Mouse (Mus musculus): ENCODE results near the gene Tuba4a.

Gene Tuba4a

DNA sequence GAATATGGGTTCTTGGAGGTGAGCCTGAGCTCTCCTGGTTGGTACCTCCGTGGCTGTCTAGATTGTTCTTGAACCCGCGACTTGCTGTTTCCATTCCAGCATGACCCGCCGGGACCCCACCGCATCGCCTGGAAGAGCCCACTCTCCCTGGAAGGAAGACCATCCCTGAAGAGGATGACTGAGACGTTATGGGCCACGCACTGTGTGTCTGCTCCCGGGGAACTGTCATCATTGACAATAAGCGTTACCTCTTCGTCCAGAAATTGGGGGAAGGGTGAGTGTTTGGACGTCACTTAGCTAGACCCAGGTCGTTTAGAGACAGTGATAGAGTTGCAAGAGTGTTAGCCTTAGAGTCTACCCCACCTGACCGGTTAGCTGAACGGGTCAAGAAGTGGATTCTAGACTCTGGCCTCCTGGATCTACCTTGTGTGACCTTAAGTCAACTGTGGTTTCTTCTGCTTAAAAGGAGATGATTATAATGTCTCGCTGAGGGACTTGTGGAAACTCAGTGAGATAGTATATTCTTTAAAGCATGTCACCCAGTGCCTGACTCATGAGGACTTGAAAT, 8.4 kb downstream of the Tuba4a start:
- no peak for DNase-seq (ENCODE audit: low spot score)

DNA sequence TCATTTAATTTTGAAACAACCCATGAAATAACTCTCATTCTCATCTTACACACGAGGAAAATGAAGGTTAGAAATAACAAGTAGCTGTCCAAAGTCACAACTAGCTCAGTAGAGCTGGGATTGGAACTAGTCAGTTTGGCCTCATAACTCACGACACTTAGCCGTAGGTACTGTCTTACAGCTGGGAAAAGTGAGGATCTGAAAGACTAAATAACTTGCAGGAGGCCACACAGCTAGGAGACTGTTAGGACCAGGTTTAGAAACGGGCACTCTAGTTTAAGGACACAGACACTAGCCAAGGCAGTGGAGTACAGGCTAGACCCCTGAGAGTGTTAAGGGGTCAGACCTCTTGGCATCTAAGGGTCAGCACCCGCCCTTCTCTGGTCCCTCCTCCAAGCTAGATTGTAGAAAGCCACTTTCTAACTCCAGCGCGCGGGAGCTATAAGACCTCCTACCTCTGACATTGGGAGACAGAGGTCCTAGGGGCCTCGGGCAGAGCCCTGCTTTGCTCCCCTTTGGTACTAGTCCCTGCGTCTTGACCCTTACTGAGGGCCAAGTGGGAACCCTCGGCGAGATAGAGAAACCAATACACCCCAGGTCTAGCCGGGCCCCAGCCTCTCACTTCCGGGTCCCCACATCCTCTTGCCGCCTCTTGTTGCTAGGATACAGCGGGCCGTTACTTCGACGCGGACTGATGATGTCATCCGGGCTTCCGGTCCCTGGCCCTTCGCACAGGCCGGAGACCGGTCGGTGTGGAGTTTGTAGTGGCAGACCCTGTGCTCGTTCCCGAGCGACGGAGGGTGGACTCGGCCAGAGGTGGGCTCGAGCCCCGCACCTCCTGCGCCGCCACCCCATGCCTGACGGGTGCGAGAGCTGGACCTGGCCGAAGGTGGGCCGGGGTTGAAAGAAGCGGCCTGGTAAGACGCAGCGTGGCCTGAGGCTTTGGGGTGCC, 9.3 kb downstream of the Tuba4a start, which contains the start of the genes Glb1l and Stk16:
Gene Glb1l (minus strand): TSS at position 678 of the 952 bp plus-strand sequence.
Gene Stk16 (plus strand): TSS at position 703 of the 952 bp plus-strand sequence.
- DNase-seq (ENCODE audit: low spot score), result peak; percentile 85

DNA sequence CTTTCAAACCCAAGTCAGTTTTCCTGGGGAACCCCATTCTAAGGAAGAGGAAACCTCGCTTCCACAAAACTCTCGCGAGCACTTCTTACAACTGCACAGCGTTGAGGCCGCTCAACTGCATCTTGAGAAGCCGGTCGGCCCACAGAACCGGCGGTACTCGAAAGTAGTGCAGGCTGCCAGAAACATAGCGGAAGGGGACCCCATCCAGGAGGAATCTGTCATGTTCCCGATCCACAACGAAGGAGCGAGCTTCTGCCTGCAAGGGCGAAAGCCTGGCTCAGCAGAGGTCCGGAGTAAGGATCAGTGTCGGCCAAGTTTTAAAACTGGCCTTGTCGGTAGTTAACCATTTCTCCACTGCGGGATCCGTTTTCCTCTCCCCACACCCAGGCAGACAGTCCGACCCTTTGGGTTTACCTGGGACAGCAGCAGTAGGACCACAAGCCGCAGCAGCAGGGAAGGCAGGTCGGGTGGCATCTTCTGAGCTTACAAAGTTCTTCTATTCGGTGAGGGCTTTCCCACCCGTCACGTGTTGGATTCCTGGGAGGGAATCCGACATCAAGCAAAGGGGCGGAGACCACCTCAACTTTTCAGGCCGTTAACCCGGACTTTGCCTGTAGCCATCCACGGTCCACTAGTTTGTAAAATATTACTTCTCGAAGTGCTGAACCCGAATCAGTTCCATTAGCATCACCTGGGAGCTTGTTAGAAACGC, 10.5 kb downstream of the Tuba4a start:
- DNase-seq (ENCODE audit: low spot score), result no peak

DNA sequence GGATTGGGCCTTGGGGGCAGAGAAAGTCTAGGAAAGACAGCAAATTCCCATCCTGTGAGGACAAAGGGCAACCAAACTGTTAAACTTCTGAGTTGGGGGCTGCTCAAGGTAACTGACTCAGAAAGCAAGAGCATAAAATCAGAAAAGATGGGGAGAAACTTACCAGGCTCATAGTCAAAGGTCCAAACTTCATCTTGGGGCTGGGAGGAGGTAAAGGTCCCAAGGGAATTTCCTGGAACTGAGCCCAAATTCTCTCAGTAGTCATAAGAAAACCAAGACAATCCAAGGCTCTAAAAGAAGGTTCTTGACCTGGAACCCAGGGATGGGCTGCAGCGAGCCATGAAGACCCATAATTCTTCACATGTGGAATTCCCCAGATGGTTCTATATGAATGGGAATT, 18.4 kb downstream of the Tuba4a start:
- DNase-seq (ENCODE audit: low spot score), result no peak

DNA sequence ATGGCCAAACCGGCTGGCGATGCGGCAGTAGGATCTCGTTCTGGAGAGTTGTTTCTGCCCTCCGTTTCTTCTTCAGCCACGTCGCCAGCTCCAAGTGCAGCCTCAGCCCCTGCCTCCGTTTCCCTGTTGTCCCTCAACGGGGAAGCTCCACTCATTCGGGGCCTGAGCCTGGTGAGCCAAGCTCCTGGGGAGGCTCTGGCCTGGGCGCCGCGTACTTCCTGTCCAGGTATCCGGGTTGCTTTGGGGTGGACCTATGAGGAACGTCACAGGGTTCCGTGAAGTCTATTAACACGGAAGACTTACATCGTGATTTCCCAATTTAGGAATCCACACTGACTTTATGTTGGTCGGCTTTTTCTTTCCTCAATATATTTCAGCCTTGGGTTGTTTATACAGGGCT, 27.2 kb downstream of the Tuba4a start:
- no peak for DNase-seq (ENCODE audit: low spot score)

DNA sequence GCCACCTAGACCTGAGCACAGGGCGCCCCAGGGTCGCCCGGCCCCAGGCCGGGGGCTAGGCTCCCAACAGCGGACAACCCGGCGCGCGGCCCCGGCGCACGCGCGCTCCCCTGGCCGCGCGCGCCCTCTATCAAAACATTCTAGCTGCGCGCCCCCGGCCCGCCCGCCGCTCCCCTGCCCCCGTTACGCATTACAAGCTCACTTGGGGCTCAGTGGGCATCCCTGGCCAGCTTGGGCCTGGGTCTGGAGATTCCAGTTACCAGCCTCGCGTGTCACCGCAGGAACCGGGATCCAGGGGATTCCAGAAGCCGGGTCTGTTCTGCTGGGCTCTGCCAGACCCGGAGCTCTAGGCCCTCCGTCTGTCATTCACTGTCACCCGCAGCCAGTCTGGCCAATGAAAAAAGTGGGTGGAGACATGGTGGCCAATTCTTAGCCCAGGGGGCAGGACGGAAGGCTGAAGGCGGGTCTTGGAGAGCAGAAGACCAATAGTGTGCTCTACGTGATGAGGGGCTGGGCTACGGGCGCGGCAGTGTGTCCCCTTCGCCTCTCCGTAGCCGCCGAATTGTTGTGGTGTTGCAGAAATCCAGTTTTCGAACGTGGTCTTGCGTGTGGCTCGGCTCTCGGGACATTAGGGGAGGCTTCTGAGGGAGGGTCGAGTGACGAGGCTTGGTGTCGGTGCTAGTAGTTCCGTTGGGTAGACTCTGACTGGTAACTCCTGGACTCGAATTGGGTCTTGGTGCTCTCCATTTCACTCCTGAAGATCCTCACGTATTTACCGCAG, 27.9 kb downstream of the Tuba4a start, which contains the start of the genes Ankzf1 and Atg9a:
Gene Ankzf1 (plus strand): TSS at position 530 of the 781 bp plus-strand sequence.
Gene Atg9a (minus strand): TSS at position 575 of the 781 bp plus-strand sequence.
- peak; percentile 94 for DNase-seq (ENCODE audit: low spot score)

DNA sequence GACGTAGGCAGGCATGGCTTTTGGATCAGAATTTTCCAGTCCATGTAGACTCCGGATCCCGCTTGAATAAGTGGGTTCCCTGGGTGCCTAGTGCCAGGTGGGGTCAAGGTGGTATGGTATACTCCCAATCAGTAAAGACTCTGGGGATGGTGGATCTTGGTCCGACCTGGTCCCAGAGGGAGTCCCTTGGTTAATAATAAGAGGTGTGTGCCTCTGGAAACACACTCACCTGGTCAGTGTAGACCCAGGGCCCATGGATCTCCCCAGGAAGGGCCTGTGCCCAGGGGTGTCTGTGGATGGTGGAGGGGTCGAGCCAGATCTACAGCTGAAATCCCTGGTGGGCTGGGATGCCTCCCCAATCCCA, 28.4 kb downstream of the Tuba4a start:
- no peak for DNase-seq (ENCODE audit: low spot score)

DNA sequence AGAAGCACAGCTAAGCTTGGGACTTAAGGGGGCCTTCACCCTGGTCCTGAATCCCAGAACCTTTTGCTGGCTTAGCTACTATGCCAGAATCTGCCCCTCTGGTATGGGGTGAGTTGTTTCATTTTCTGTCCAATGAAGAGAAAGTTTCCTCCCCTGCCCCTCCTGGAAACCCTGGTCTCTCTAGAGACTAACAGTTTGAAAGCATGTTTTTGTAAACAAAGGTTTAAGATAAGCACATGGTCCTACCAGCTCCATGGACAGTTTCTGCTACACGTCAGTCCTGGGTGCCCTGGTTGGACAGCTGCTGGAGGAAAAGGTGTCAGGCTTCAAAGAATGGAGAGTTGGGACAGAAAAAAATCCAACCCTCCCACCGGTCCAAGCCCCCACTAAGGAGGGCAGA, 29.1 kb downstream of the Tuba4a start:
- DNase-seq (ENCODE audit: low spot score), result no peak

DNA sequence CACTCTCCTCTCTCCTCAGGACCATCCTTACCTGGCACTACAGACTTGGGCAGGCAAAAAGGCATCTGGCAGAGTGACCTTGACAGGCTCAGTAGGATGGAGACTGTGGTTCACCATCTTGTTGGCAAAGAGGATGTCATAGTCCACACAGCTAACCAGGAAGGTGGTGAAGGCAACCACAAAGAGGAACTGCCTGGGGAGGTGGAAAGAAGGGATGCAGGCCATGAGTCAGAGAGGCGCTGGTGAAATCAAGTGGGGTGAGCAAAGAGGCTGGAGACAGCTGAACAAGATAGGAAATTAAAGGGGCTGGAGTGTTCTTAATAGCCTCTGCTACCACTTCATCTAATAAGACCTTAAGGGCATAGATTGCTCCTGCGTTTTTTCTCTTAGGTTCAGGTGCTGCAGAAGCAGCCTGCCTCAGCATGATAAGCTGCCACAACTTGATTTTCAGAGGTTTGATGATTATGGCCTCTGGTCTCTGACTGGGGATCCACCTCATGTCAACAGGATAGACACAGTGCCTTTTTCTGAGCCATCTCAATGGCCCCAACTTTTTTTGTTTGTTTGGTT, 31.7 kb downstream of the Tuba4a start:
- no peak for DNase-seq (ENCODE audit: low spot score)

DNA sequence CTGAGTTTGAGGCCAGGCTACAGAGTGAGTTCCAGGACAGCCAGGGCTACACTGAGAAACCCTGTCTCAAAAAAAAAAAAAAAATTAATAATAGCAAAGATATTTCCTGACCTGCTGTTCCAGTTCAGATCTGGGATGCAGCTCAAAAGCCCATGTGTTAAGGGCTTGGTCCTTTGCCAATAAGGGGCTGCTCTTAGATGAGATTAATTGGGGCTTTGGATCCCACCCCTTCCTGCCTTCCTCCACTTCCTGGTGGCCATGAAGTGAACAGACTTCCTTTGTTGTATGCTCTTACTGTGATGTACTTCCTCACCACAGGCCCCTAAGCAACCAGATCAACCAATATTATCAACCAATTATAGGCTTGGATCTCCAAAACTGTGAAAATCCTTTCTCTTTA, 32.5 kb downstream of the Tuba4a start:
- DNase-seq (ENCODE audit: low spot score), result no peak

DNA sequence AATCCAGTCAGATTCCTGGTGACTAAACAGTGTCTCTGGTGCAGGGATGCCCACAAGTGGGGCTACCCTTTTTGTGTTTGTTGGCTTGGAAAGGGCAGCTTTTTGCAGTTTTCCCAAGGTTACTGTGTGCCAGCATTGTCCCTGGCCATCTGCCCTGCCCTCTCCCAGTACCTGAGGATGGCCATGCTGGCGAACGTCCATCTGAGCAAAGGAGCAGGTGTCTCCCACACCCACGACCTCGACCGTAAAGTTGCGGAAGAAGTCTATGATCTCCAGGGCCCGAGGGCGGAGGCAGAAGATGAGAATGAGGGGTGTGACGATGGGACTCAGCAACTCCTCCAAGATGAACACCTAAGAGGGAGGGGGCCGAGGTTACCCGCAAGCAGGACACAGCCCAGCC, 34.2 kb downstream of the Tuba4a start:
- no peak for DNase-seq (ENCODE audit: low spot score)

DNA sequence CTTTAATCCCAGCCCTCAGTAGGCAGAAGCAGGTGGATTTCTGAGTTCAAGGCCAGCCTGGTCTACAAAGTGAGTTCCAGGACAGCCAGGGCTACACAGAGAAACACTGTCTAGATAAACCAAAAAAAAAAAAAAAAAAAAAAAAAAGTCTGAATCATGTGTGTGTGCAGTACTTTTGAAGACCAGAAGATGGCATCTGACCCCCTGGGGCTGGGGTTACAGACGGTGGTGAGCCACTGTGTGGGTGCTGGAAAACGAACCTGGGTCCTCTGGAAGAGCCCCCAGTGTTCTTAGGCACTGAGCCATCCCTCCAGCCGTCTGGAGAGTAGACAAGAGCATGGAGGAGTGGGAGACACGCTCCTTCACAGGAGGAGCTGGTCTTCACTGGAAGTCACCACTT, 37.5 kb downstream of the Tuba4a start:
- no peak for DNase-seq (ENCODE audit: low spot score)

DNA sequence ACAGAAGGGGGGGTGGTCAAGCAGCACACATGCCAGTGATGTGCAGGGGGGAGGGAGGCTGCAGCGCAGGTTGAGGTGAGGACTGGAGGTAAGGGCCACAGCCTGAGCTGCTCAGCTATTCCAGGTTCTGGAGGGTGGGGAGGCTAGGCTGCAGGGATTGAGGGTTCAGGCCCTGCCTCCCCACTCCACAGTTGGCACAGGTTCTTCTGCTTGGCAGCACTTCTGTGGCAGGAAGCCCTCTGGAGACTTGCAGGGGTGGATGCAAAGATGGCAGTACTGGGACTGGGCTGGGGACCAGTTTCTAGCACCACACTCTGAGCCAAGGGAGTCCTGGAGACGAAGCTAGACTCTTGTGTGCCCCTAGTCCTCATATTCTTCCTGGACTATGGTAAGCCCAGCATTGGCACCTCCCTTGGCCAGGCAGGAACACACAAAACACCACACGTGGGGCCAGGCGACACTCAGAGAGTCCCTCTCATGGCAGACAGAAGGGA, 38.2 kb downstream of the Tuba4a start:
- no peak for DNase-seq (ENCODE audit: low spot score)

DNA sequence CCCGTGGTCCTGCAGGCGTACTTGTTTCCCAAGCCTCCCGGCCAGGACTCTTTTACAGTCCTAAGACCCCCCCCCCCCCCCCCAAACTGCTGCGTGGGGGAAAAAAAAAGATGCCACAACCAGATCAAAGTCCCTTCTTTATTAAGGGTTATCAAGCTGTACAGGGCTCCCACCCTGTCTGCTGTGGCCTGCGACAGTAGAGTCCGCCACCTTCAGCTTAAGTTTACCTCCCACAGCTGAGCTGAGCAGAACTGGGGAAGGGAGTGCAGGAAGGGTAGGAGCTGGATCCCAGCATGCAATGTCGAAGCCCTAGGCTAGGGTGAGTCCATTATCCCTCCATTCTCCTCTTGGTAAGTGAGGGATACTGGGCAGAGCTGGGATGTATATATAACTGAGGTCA, 38.9 kb downstream of the Tuba4a start:
- no peak for DNase-seq (ENCODE audit: low spot score)

DNA sequence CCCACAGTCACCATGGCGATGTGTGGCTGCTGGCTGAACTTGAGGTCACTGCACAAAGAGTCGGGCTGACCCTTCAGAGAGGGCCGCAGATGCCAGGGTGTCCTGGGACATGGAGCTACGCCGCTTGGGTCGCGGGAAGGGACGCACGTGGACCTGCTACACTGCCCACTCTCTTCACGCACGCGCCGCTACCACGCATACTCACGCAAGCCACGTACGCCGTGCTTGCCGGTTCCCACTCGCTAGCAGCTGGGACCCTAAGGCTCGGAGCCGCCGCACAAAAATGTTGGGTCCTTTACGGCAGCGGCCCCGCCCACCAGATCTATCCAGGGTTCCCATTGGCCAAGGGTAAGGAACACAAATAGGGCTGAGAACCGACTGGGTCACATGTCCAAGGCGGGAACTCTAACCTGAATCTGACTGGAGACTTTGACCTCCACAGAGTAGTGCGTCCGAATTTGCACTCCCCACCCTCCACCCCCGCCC, 39.5 kb downstream of the Tuba4a start, which contains the start of gene Abcb6:
Gene Abcb6 (minus strand): TSS at position 288 of the 486 bp plus-strand sequence.
- DNase-seq (ENCODE audit: low spot score), result peak; percentile 73

DNA sequence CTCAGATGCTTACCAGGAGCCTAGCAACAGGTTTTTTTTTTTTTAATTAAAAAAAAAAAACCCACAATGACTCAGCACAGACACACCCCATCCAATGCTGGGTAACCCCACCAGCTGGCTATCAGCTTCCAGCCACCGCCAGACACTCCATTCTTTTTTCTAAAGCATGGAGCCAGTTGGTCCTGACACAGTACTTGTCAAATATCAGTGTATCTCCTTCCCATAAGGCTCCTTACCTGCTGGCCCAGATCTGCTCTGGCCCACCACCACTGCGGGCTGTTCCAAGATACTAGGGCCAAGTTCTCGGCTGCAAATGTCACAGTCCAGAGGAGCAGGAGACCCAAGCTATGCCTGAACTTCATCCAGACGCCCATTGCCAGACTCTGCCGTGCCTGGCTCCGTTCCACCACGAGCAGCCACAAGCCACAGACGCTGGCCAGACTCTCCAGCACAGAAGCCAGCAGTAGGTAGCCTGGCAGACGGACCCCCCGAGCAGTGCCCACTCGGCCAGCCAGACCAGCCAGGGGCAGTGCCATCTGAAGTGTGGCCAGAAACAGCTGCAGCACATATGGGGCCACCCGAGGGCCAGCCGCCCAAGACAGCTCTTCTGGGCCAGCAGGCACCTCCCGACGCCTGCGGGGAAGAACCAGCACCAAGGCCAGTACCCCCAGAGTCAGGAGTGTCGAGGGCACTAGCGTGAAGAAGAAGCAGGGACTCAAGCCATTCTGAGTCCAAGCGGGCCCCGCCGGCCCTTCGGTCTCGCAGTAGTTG, 40.1 kb downstream of the Tuba4a start:
- DNase-seq (ENCODE audit: low spot score), result no peak

DNA sequence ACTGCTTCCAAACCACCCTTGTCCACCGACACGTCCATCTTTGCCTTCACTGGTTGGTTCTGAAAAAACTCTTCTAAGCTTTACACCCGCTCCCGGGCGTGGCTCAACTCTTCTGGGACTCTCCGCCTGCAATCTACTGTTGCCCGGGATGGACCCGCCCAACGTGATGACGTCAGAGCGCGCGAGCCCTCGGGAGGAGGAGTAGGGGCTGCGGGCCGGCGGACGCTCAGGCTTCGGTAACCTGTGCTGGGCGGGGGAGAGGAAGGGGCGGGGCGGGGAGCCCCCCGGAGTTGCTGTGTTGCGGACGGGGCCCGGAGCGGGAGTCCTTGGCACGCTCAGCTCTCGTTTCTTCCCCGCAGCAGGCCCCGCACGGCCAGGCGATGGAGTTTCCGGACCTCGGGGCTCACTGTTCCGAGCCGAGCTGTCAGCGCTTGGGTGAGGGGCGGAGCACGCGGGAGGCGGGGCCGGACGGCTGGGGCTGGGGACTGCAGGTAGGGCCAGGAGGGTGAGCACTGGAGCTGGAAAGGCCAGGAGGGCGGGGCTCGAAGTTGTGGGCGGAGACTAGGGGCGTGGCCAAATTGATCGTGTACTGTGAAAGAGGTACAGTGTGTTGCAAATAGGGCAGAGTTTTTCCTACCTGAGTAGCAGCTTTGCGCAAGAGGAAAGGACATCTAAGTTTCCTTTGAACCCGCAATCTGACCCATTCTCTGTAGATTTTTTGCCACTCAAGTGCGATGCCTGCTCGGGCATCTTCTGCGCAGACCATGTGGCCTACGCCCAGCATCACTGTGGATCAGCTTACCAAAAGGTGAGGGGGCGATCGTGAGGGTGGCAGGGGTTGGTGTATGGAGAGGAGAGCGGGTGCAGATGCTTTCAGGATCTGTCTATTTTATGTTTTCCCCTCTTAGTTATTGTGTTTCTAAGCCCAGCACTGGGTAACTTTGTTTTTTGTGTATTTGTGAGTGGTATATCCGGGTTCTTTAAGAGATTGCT, 50.9 kb downstream of the Tuba4a start, which contains the start of gene Zfand2b:
Gene Zfand2b (plus strand): TSS at position 175 of the 993 bp plus-strand sequence.
- DNase-seq (ENCODE audit: low spot score), result peak; percentile 82

DNA sequence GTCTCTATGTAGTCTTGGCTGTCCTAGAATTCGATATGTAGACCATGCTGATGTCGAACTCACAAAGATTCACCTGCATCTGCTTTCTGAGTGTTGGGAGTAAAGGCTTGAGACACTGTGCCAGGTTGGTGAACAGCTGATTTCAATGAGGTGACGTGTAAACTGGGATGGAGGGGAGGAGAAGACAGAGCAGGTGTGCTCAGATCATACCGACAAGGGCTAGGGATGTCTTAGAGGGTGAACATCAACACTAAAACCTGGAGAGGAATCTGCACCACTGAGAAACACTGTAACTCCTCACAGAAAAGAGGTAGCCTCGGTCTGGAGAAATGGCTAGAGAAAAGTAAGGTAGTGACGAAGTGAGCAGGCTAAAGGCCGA, 51.6 kb downstream of the Tuba4a start:
- no peak for DNase-seq (ENCODE audit: low spot score)
